8 mouse cellular contexts compared by ENCODE assay signal in the genomic region with DNA sequence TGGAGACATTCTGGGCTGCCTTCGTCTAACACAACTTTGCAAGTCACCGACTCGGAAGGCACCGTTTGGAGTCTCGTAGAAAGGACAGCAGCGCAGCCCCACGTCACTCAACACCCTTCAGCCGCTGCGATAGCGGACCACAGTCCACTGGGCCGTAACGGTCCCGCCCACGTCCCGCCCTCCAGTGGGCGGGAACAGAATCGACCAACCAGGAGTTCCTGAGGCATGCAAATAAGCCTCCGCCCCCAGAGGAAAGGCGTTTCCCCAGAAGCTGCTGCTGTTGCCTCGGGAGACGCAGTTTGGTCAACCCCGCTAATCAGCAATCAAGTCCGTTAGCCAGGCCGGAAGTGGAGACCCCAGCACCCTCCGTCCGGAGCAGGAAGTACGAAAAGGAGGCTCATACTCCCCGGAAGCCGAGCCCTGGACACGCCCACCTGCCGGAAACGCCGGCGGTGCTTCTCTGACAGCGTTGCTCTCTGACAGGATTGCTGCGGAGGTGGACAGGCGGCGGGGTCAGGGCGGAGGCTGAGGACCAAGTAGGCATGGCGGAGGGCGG. TPM values are rescaled to one million over a fixed set of nuclear protein-coding genes. Genes with fewer than 3 reads are reported as not detected.
A peak's percentile ranks its signal among the peaks of the same experiment; 100 is the strongest.
DNase-seq lines count a peak whose midpoint lies in the region; ATAC-seq and TF ChIP-seq lines count a peak whose summit lies in the region.

Gene Asb1, plus strand, starts transcription at position 274 of the 556 bp plus-strand sequence.

- H3K4me1 ChIP-seq in ES-E14 (ENCODE audit: control insufficient read depth in 2 of 2, insufficient read depth in 2 of 2, low read length in 2 of 2, poor library complexity in 1 of 2), result peaks cover 0 to 10% of the 10 kb centered on the region in 2 experiments; a peak in 1 of 4 replicates
- H3K4me1 ChIP-seq in forebrain, embryonic 15.5 days, result peaks cover 17% of the 10 kb centered on the region
- H3K4me1 ChIP-seq in lung, adult 2 months (ENCODE audit: control insufficient read depth, insufficient read depth, low read length), result peaks cover 11% of the 10 kb centered on the region

- intact Hi-C loops in heart, postnatal 25 days (cut with DNase I), result loop anchor here (10.0 kb wide), 1 partner anchor 934 kb away; the partner anchor contains the start of gene Ndufa10

- H3K4me3 ChIP-seq in ES-E14 (ENCODE audit: insufficient read depth in 1 of 2, low read depth in 1 of 2, low read length in 2 of 2, poor library complexity in 1 of 2, severe bottlenecking in 1 of 2), result peak within 1 kb of the TSS; percentile 83
- peak within 1 kb of the TSS; percentile 82 for H3K4me3 ChIP-seq in forebrain, embryonic 15.5 days
- H3K4me3 ChIP-seq in lung, adult 2 months (replicated peaks; ENCODE audit: extremely low read depth, low read depth, low read length), result peak within 1 kb of the TSS; percentile 72

- no peaks in the 10 kb centered on the region; the same call in 1 of the 2 replicates for H3K36me3 ChIP-seq in ES-E14 (ENCODE audit: control insufficient read depth, insufficient read depth, low read length, poor library complexity, severe bottlenecking)
- 0 out of 2 replicates have a peak, but pooled peaks cover 1% of the 10 kb centered on the region for H3K36me3 ChIP-seq in forebrain, embryonic 15.5 days

- no peak for TF ChIP-seq CTCF in lung, adult 2 months (IDR thresholded peaks at IDR 0.05; ENCODE audit: insufficient read depth, low read length)

- under 1% methylated on average over 41 of the region's 41 CpGs for WGBS in forebrain, embryonic 15.5 days
- WGBS in lung, adult 2 months, result under 1% methylated on average over 41 of the region's 41 CpGs

- H3K27me3 ChIP-seq in forebrain, embryonic 15.5 days, result peaks cover 21% of the 10 kb centered on the region

- in situ Hi-C loops in ES-E14 (cut with MboI; ENCODE audit: low sequenced_read_pairs in 2 of 2, unreplicated experiment in 2 of 2), result no loop called here

- H3K27ac ChIP-seq in ES-E14 (ENCODE audit: insufficient read depth, low read depth, low read length, poor library complexity, severe bottlenecking), result no peak within 1 kb of the TSS
- 0 out of 2 replicates have a peak within 1 kb of the TSS, but pooled peaks have one; percentile 2 for H3K27ac ChIP-seq in forebrain, embryonic 15.5 days (replicated peaks)

- no peaks in the 10 kb centered on the region for H3K9me3 ChIP-seq in ES-E14 (ENCODE audit: control insufficient read depth, insufficient read depth, low read depth, low read length)
- no peaks in the 10 kb centered on the region for H3K9me3 ChIP-seq in forebrain, embryonic 15.5 days

- peak within 1 kb of the TSS; percentile 75 for H3K9ac ChIP-seq in ES-E14 (ENCODE audit: insufficient read depth, low read depth, low read length, poor library complexity, severe bottlenecking)
- H3K9ac ChIP-seq in forebrain, embryonic 15.5 days (replicated peaks), result peak within 1 kb of the TSS; percentile 73

- peak within 1 kb of the TSS; percentile 92 for H3K4me2 ChIP-seq in forebrain, embryonic 15.5 days (replicated peaks)

- ATAC-seq in forebrain, embryonic 15.5 days (replicated peaks), result peak; percentile 98
- ATAC-seq in neutrophil, adult 5-6 weeks (ENCODE audit: extremely low read depth, insufficient number of reproducible peaks, low FRiP score, poor library complexity, severe bottlenecking), result peak; percentile 93

- peak; percentile 93 for DNase-seq in ES-E14 (ENCODE audit: low read depth, low spot score)
- DNase-seq in cerebellum, adult 11-12 months, result peak; percentile 92
- DNase-seq in heart, postnatal 25 days (ENCODE audit: low spot score), result peak; percentile 94
- DNase-seq in layer of hippocampus, adult 18-20 months (ENCODE audit: low spot score in 2 of 2), result peak; percentile 92 to 96
- DNase-seq in lung, adult 2 months, result peak; percentile 92
- DNase-seq in thymus, adult 18-20 months, result peak; percentile 78 to 85

- peak; percentile 94; the same call in 1 of the 2 replicates for TF ChIP-seq POLR2A in lung, adult 2 months (IDR thresholded peaks at IDR 0.05; ENCODE audit: borderline replicate concordance, extremely low read depth, low read depth, low read length)

TF ChIP-seq in ES-E14, 5 proteins besides CTCF, POLR2A, EP300 and RAD21:
- TF ChIP-seq MAFK (IDR thresholded peaks at IDR 0.05; ENCODE audit: insufficient read depth, low read depth, low read length), result no peak
- TF ChIP-seq HCFC1 (IDR thresholded peaks at IDR 0.05; ENCODE audit: borderline replicate concordance, insufficient read depth, low read length), result peak; percentile 25; the same call in 1 of the 2 replicates
- TF ChIP-seq CHD2 (IDR thresholded peaks at IDR 0.05; ENCODE audit: low read depth, low read length), result no peak
- no peak for TF ChIP-seq ZC3H11A (IDR thresholded peaks at IDR 0.05; ENCODE audit: borderline replicate concordance, low read depth, low read length)
- no peak for TF ChIP-seq ZNF384 (IDR thresholded peaks at IDR 0.05; ENCODE audit: low read depth, low read length)

RNA-seq across cellular contexts. Expression of gene Asb1, which starts in this region (rescaled TPM):
- total RNA-seq in ES-E14 (2012; rRNA removed), result 10.3 and 12.2 TPM in 2 replicates
- polyA plus RNA-seq in forebrain, embryonic 15.5 days (2015; fragmentation: Nextera tagmentation; extraction: Ambion mirVana), result 15.0 and 15.3 TPM in 2 replicates
- total RNA-seq in heart, postnatal 25 days (2021), result 10 to 100 TPM; 16.1 to 17.3 TPM
- total RNA-seq in layer of hippocampus, adult 18-20 months (2021), result 10 to 100 TPM; 39.9 to 43.5 TPM
- 8.7 and 10.9 TPM in 2 replicates for polyA plus RNA-seq in lung, adult 2 months (2012; rRNA removed)
- 10.2 and 10.6 TPM in 2 replicates for total RNA-seq in neutrophil, adult 5-6 weeks (2017)
